Mouse (Mus musculus) embryonic facial prominence, embryonic 13.5 days (tissue): ENCODE results near the gene Pcgf2. TPM values are rescaled to one million over a fixed set of nuclear protein-coding genes. Genes with fewer than 3 reads are reported as not detected.
A peak's percentile ranks its signal among the peaks of the same experiment; 100 is the strongest.

Source experiments
- ATAC-seq: fragments of 200-750 bp; cut with Nextera tagmentation; 2 replicates; pipeline ENCODE4 v1.8.0; 2017; ENCODE audit warnings: low read depth; ENCODE audit not compliant: insufficient number of reproducible peaks, insufficient read depth, low FRiP score, low TSS enrichment
- H3K27ac ChIP-seq: fragments of 300-500 bp; sonication (generic); 2 replicates; pipeline ENCODE4 v1.5.1; 2015; ENCODE audit warnings: moderate library complexity, mild to moderate bottlenecking, inconsistent platforms
- H3K27me3 ChIP-seq: fragments of 300-500 bp; sonication (generic); 2 replicates; pipeline ENCODE4 v1.6.1; 2015; ENCODE audit warnings: mild to moderate bottlenecking, inconsistent platforms
- H3K36me3 ChIP-seq: fragments of 300-500 bp; sonication (generic); 2 replicates; pipeline ENCODE4 v1.6.1; 2015; ENCODE audit warnings: mild to moderate bottlenecking, inconsistent platforms
- H3K4me1 ChIP-seq: fragments of 300-500 bp; sonication (generic); 2 replicates; pipeline ENCODE4 v1.6.1; 2015; ENCODE audit warnings: inconsistent platforms
- H3K4me2 ChIP-seq: fragments of 300-500 bp; sonication (generic); 2 replicates; pipeline ENCODE4 v1.6.1; 2015; ENCODE audit warnings: moderate library complexity, mild to moderate bottlenecking, inconsistent platforms
- H3K4me3 ChIP-seq: fragments of 300-500 bp; sonication (generic); 2 replicates; pipeline ENCODE4 v1.5.1; 2015; ENCODE audit warnings: mild to moderate bottlenecking, inconsistent platforms
- H3K9ac ChIP-seq: fragments of 300-500 bp; sonication (generic); 2 replicates; pipeline ENCODE4 v1.6.1; 2015; ENCODE audit warnings: mild to moderate bottlenecking, inconsistent platforms
- H3K9me3 ChIP-seq: fragments of 300-500 bp; sonication (generic); 2 replicates; pipeline ENCODE4 v1.6.1; 2016; ENCODE audit warnings: inconsistent platforms
- WGBS: fragments of 180-500 bp; shearing (Covaris S2); methylation state at CpG from one replicate; pipeline ENCODE4 v1.1.7; 2015; ENCODE audit warnings: mixed read lengths; 5-methylcytosine and 5-hydroxymethylcytosine counted together
- polyA plus RNA-seq: library from polyadenylated mRNA; unstranded; fragments of >200 nt; fragmentation: Nextera tagmentation; extraction: Ambion mirVana; gene quantifications from 2 replicates; pipeline ENCODE4 v1.2.1, GENCODE M21; 2015

Gene Pcgf2
- 17.2 and 20.9 TPM in 2 replicates for polyA plus RNA-seq

- no peaks in the 10 kb centered on the region for H3K36me3 ChIP-seq
- ATAC-seq: no peak; the same call in 1 of the 2 replicates
- peak within 1 kb of the TSS; percentile 94 for H3K4me3 ChIP-seq
- peak within 1 kb of the TSS; percentile 96 for H3K9ac ChIP-seq
- peak within 1 kb of the TSS; percentile 98 for H3K27ac ChIP-seq
- H3K9me3 ChIP-seq: no peaks in the 10 kb centered on the region
- H3K4me1 ChIP-seq: peaks cover 60% of the 10 kb centered on the region
- WGBS: under 1% methylated on average over 85 of the region's 85 CpGs
- peak within 1 kb of the TSS; percentile 90 for H3K4me2 ChIP-seq
- H3K27me3 ChIP-seq: no peaks in the 10 kb centered on the region
Measured at GRCm38 (mm10) chr11:97700003-97700745, at the start of gene Pcgf2. Pcgf2 (minus strand) TSS chr11:97700497.

- peaks cover 72% of the 10 kb centered on the region for H3K36me3 ChIP-seq
- WGBS: 89% methylated on average over 5 of the region's 5 CpGs
- H3K9me3 ChIP-seq: no peaks in the 10 kb centered on the region
Measured at GRCm38 (mm10) chr11:97748496-97748895, 48.2 kb upstream of the Pcgf2 start.

GRCm38 (mm10) chr11:97747773-97748172, 47.5 kb upstream of the Pcgf2 start:
- H3K27me3 ChIP-seq: no peaks in the 10 kb centered on the region
- no peaks in the 10 kb centered on the region for H3K9me3 ChIP-seq
- peaks cover 9% of the 10 kb centered on the region for H3K4me1 ChIP-seq
- H3K27ac ChIP-seq: no peak overlapping the region
- no peak for ATAC-seq
- H3K4me3 ChIP-seq: no peak overlapping the region
- H3K9ac ChIP-seq: no peak overlapping the region
- H3K4me2 ChIP-seq: no peak overlapping the region
- 93% methylated on average over 8 of the region's 8 CpGs for WGBS
- peaks cover 65% of the 10 kb centered on the region for H3K36me3 ChIP-seq

More at GRCm38 (mm10) chr11:97748496-97748895, 48.2 kb upstream of the Pcgf2 start:
- H3K27ac ChIP-seq: no peak overlapping the region
- ATAC-seq: no peak
- H3K4me2 ChIP-seq: no peak overlapping the region
- H3K27me3 ChIP-seq: no peaks in the 10 kb centered on the region
- peaks cover 2% of the 10 kb centered on the region for H3K4me1 ChIP-seq
- no peak overlapping the region for H3K4me3 ChIP-seq
- no peak overlapping the region for H3K9ac ChIP-seq

GRCm38 (mm10) chr11:97745331-97745721, 45.0 kb upstream of the Pcgf2 start:
- ATAC-seq: no peak
- Histone ChIP-seq H3K27ac (peak overlapping the region; percentile 94; the same call in 1 of the 2 replicates), H3K4me3 (peak overlapping the region; percentile 76), H3K4me2 (peak overlapping the region; percentile 55), H3K36me3 (peaks cover 43% of the 10 kb centered on the region), H3K4me1 (peaks cover 21% of the 10 kb centered on the region), H3K9me3 (no peaks in the 10 kb centered on the region), H3K27me3 (no peaks in the 10 kb centered on the region), H3K9ac (no peak overlapping the region)
- 13% methylated on average over 13 of the region's 13 CpGs for WGBS

GRCm38 (mm10) chr11:97744718-97745330, 44.5 kb upstream of the Pcgf2 start:
- under 1% methylated on average over 41 of the region's 57 CpGs for WGBS
- H3K4me1 ChIP-seq: peaks cover 26% of the 10 kb centered on the region
- peak overlapping the region; percentile 94 for H3K27ac ChIP-seq
- H3K9me3 ChIP-seq: no peaks in the 10 kb centered on the region
- peak overlapping the region; percentile 76 for H3K4me3 ChIP-seq
- peak overlapping the region; percentile 82 for H3K4me2 ChIP-seq
- H3K27me3 ChIP-seq: no peaks in the 10 kb centered on the region
- peak overlapping the region; percentile 90 for H3K9ac ChIP-seq
- peaks cover 38% of the 10 kb centered on the region for H3K36me3 ChIP-seq
- peak; percentile 94 for ATAC-seq

- H3K36me3 ChIP-seq: peaks cover 32% of the 10 kb centered on the region
- H3K9ac ChIP-seq: peak within 1 kb of the TSS; percentile 90
- H3K4me2 ChIP-seq: peak within 1 kb of the TSS; percentile 82
- peak within 1 kb of the TSS; percentile 76 for H3K4me3 ChIP-seq
- 1% methylated on average over 59 of the region's 63 CpGs for WGBS
- H3K27ac ChIP-seq: peak within 1 kb of the TSS; percentile 94
- H3K9me3 ChIP-seq: no peaks in the 10 kb centered on the region
- peaks cover 26% of the 10 kb centered on the region for H3K4me1 ChIP-seq
- no peaks in the 10 kb centered on the region for H3K27me3 ChIP-seq
- ATAC-seq: peak; percentile 29
Measured at GRCm38 (mm10) chr11:97744063-97744717, 43.9 kb upstream of the Pcgf2 start, which contains the start of gene Pip4k2b. Pip4k2b (minus strand) TSS chr11:97744704.

- ATAC-seq: no peak
- Histone ChIP-seq H3K4me3 (peak overlapping the region; percentile 76), H3K4me1 (peaks cover 30% of the 10 kb centered on the region), H3K27me3 (no peaks in the 10 kb centered on the region), H3K4me2 (peak overlapping the region; percentile 82), H3K27ac (peak overlapping the region; percentile 94; the same call in 1 of the 2 replicates), H3K9me3 (no peaks in the 10 kb centered on the region), H3K9ac (peak overlapping the region; percentile 90), H3K36me3 (peaks cover 26% of the 10 kb centered on the region)
- WGBS: 33% methylated on average over 9 of the region's 9 CpGs
Measured at GRCm38 (mm10) chr11:97743423-97743822, 43.1 kb upstream of the Pcgf2 start.

- H3K4me3 ChIP-seq: peak overlapping the region; percentile 76
- peaks cover 17% of the 10 kb centered on the region for H3K36me3 ChIP-seq
- no peak for ATAC-seq
- peak overlapping the region; percentile 90 for H3K9ac ChIP-seq
- WGBS: 75% methylated on average over 9 of the region's 9 CpGs
- H3K9me3 ChIP-seq: no peaks in the 10 kb centered on the region
- H3K27ac ChIP-seq: no peak overlapping the region
- no peaks in the 10 kb centered on the region for H3K27me3 ChIP-seq
- peak overlapping the region; percentile 82 for H3K4me2 ChIP-seq
- H3K4me1 ChIP-seq: peaks cover 37% of the 10 kb centered on the region
Measured at GRCm38 (mm10) chr11:97742591-97742990, 42.3 kb upstream of the Pcgf2 start.

- Histone ChIP-seq H3K9me3 (no peaks in the 10 kb centered on the region), H3K4me1 (peaks cover 39% of the 10 kb centered on the region), H3K4me2 (peak overlapping the region; percentile 82; the same call in 1 of the 2 replicates), H3K4me3 (peak overlapping the region; percentile 76; the same call in 1 of the 2 replicates), H3K27ac (no peak overlapping the region), H3K36me3 (peaks cover 13% of the 10 kb centered on the region), H3K27me3 (no peaks in the 10 kb centered on the region), H3K9ac (no peak overlapping the region)
- WGBS: 88% methylated on average over 5 of the region's 5 CpGs
- no peak for ATAC-seq
Measured at GRCm38 (mm10) chr11:97742157-97742556, 41.9 kb upstream of the Pcgf2 start.

GRCm38 (mm10) chr11:97740190-97740589, 39.9 kb upstream of the Pcgf2 start:
- no peak for ATAC-seq
- WGBS: 35% methylated on average over 7 of the region's 7 CpGs
- Histone ChIP-seq H3K4me3 (no peak overlapping the region), H3K27me3 (no peaks in the 10 kb centered on the region), H3K4me2 (peak overlapping the region; percentile 0; the same call in 1 of the 2 replicates), H3K9me3 (no peaks in the 10 kb centered on the region), H3K4me1 (peaks cover 39% of the 10 kb centered on the region), H3K27ac (no peak overlapping the region), H3K9ac (no peak overlapping the region; the same call in 1 of the 2 replicates), H3K36me3 (0 out of 2 replicates have a peak, but pooled peaks cover 5% of the 10 kb centered on the region)

GRCm38 (mm10) chr11:97739155-97739554, 38.9 kb upstream of the Pcgf2 start:
- Histone ChIP-seq H3K27ac (no peak overlapping the region), H3K27me3 (no peaks in the 10 kb centered on the region), H3K9me3 (no peaks in the 10 kb centered on the region), H3K4me3 (no peak overlapping the region), H3K4me2 (no peak overlapping the region), H3K9ac (no peak overlapping the region), H3K36me3 (0 out of 2 replicates have a peak, but pooled peaks cover 5% of the 10 kb centered on the region), H3K4me1 (peaks cover 42% of the 10 kb centered on the region)
- ATAC-seq: no peak
- 84% methylated on average over 3 of the region's 3 CpGs for WGBS
